Mouse (Mus musculus): ENCODE results near the gene Ankrd60. TPM values are rescaled to one million over a fixed set of nuclear protein-coding genes. Genes with fewer than 3 reads are reported as not detected.
A peak's percentile ranks its signal among the peaks of the same experiment; 100 is the strongest.

Gene Ankrd60
- polyA plus RNA-seq, 1 experiment from 2014 or later = not detected

DNA sequence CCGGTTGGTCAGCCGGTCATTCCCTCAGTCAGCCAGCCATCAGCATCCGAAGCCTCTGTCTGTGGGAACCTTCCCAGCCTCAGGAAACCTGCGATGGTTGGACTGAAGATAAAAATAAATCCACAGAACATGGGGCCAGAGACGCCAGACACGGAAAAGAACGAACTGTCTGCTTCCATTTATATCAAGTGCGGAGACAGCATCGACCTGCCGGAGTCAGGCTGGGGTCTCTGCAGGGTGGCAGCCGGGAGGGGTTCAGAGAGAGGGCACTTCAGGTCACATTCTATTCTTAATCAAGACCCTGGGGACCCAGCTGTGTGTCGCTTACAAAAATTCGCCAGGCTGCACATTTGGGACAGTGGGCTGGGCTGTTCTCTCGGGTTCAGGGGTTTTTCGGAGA is 38.4 kb downstream of the Ankrd60 start:
- H3K4me3 ChIP-seq (ENCODE audit: low read length) = no peak overlapping the region
- H3K36me3 ChIP-seq (ENCODE audit: control insufficient read depth, insufficient read depth, low read length) = no peaks in the 10 kb centered on the region

DNA sequence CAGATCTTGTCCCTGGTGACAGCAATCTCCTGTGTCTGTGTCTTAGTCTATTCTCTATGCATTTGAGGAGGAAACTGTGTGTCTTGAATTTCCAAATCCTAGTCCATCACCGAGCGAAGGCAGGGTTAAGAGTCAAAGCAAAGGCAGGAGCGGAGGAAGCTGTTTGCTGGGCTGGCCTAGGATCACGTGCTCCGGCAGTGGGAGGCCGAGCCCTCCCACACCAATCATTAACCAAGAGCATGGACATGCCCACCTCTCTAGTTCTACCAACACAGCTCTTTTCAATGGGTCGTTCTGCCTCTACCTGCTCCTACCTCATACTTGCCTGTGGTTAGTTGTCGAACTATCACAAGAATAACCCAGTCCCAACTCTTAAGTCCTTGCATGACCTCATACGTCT is 42.3 kb downstream of the Ankrd60 start:
- Histone ChIP-seq H3K4me2 (ENCODE audit: low read length) (no peak overlapping the region), H3K27ac (ENCODE audit: low read depth, low read length) (no peak overlapping the region), H3K4me3 (ENCODE audit: low read length) (no peak overlapping the region), H3K36me3 (ENCODE audit: control insufficient read depth, insufficient read depth, low read length) (no peaks in the 10 kb centered on the region), H3K9ac (ENCODE audit: low read depth, low read length) (no peak overlapping the region), H3K9me3 (ENCODE audit: control insufficient read depth, low read length) (no peaks in the 10 kb centered on the region), H3K27me3 (replicated peaks; ENCODE audit: control insufficient read depth, insufficient read depth, low read length) (no peaks in the 10 kb centered on the region), H3K4me1 (ENCODE audit: control insufficient read depth, insufficient read depth, low read depth, low read length) (no peaks in the 10 kb centered on the region)
- ATAC-seq = peak; percentile 9; the same call in 1 of the 2 replicates
- 93% methylated on average over 9 of the region's 9 CpGs for WGBS

More for the DNA sequence above, 38.4 kb downstream of the Ankrd60 start:
- no peak overlapping the region for H3K27ac ChIP-seq (ENCODE audit: low read depth, low read length)
- no peak overlapping the region for H3K9ac ChIP-seq (ENCODE audit: low read depth, low read length)
- WGBS = 50% methylated on average over 15 of the region's 15 CpGs
- H3K9me3 ChIP-seq (ENCODE audit: control insufficient read depth, low read length) = no peaks in the 10 kb centered on the region
- H3K4me1 ChIP-seq (ENCODE audit: control insufficient read depth, insufficient read depth, low read depth, low read length) = no peaks in the 10 kb centered on the region
- no peak for ATAC-seq
- H3K27me3 ChIP-seq (replicated peaks; ENCODE audit: control insufficient read depth, insufficient read depth, low read length) = peaks cover 2% of the 10 kb centered on the region; the same call in 1 of the 2 replicates
- H3K4me2 ChIP-seq (ENCODE audit: low read length) = no peak overlapping the region

DNA sequence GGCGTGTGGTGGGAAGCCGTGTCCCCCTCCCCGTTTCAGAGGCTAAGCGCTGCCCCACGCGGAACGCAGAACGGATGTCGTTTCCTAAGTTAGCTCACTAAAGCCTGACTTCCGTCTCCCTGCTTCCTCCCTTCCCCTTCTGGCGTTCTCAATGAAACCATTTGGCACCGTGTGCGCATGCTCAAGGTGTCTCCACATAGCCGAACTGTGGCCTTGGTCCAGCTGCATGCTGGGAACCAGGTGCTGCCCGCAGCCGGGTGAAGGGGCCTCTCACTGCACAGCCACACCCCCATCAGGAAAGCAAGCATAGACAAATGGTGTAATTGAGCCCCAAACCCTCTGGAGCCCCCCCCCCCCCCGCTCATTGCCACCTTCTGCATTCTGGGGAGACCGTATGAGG is 42.8 kb downstream of the Ankrd60 start:
- ATAC-seq = peak; percentile 26; the same call in 1 of the 2 replicates

DNA sequence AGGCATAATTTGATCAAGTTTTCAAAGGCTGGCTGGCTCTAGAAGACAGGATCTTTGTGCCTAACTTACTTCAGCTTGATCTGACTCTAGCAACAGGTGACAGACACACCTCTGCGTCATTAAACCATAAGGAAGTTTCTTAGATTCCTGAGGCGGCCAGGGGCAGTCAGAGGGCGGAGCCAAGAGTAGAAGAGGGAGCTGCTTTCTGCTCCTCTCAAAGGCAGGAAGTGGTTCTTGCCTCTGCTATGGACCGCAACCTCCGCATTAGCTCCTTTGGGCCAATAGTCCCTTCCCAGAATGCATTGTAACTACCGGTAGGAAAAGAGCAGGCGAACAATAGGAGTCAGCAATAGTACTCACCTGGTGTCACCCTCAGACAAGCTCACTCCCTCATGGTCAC is 43.6 kb downstream of the Ankrd60 start:
- Histone ChIP-seq H3K4me2 (ENCODE audit: low read length) (no peak overlapping the region), H3K27me3 (replicated peaks; ENCODE audit: control insufficient read depth, insufficient read depth, low read length) (no peaks in the 10 kb centered on the region), H3K36me3 (ENCODE audit: control insufficient read depth, insufficient read depth, low read length) (no peaks in the 10 kb centered on the region), H3K9me3 (ENCODE audit: control insufficient read depth, low read length) (no peaks in the 10 kb centered on the region), H3K4me3 (ENCODE audit: low read length) (no peak overlapping the region), H3K27ac (ENCODE audit: low read depth, low read length) (no peak overlapping the region), H3K4me1 (ENCODE audit: control insufficient read depth, insufficient read depth, low read depth, low read length) (no peaks in the 10 kb centered on the region), H3K9ac (ENCODE audit: low read depth, low read length) (no peak overlapping the region)
- WGBS = 89% methylated on average over 7 of the region's 7 CpGs
- no peak for ATAC-seq

More for the DNA sequence above, 42.8 kb downstream of the Ankrd60 start:
- Histone ChIP-seq H3K9ac (ENCODE audit: low read depth, low read length) (no peak overlapping the region), H3K4me2 (ENCODE audit: low read length) (no peak overlapping the region), H3K27me3 (replicated peaks; ENCODE audit: control insufficient read depth, insufficient read depth, low read length) (no peaks in the 10 kb centered on the region), H3K4me1 (ENCODE audit: control insufficient read depth, insufficient read depth, low read depth, low read length) (no peaks in the 10 kb centered on the region), H3K9me3 (ENCODE audit: control insufficient read depth, low read length) (no peaks in the 10 kb centered on the region), H3K27ac (ENCODE audit: low read depth, low read length) (no peak overlapping the region), H3K36me3 (ENCODE audit: control insufficient read depth, insufficient read depth, low read length) (no peaks in the 10 kb centered on the region), H3K4me3 (ENCODE audit: low read length) (no peak overlapping the region)
- 88% methylated on average over 18 of the region's 18 CpGs for WGBS

DNA sequence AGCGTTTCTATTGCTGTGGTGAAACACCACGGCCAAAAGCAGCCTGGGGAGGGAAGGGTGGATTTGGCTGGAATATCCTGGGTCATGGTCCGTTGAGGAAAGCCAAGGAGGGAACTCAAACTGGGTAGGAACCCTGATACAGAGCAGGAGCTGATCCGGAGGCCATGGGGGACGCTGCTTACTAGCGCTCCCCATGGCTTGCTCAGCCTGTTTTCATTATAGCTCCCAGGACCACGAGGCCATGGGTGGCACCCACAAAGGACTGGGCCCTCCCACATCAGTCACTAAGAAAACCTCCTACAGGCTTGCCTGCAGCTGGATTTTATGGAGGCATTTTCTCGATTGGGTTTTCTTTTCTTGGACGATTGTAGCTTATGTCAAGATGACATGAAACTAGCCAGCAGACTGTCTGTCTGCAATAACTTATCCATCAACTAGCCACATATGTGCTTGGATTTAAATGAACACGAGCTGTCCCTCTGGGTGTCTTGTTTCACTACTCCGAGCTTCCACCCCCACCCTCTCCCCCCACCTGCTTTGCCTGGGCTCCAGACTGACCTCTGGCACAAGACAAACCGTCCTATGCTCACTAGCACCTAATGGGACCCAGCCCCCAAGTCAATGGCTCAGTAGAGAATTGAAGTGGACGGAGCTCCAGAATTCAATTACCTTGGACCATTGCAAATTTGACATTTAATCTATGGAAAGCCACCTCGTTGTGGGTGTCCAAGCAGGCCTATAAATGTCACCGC is 45.3 kb downstream of the Ankrd60 start:
- Histone ChIP-seq H3K36me3 (ENCODE audit: control insufficient read depth, insufficient read depth, low read length) (no peaks in the 10 kb centered on the region), H3K4me3 (ENCODE audit: low read length) (no peak overlapping the region), H3K4me2 (ENCODE audit: low read length) (no peak overlapping the region), H3K4me1 (ENCODE audit: control insufficient read depth, insufficient read depth, low read depth, low read length) (no peaks in the 10 kb centered on the region), H3K27me3 (replicated peaks; ENCODE audit: control insufficient read depth, insufficient read depth, low read length) (no peaks in the 10 kb centered on the region), H3K27ac (ENCODE audit: low read depth, low read length) (no peak overlapping the region), H3K9ac (ENCODE audit: low read depth, low read length) (no peak overlapping the region), H3K9me3 (ENCODE audit: control insufficient read depth, low read length) (no peaks in the 10 kb centered on the region)
- ATAC-seq = no peak
- 73% methylated on average over 15 of the region's 15 CpGs for WGBS

DNA sequence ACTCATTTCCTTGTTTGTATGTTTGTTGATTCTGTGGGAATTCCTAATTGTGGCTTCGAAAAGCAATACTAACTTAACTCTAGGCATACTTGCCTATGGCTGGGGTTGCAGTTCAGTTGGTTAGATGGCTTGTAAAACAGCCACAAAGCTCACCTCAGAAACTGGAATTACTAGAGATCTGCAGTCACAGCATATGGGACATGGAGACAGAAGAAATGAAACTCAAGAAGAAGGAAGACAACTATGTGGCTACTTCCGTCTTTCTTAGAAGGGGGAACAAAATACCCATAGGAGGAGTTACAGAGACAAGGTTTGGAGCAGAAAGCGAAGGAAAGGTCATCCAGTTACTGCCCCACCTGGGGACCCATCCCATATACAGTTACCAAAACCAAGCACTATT is 49.7 kb downstream of the Ankrd60 start:
- H3K4me1 ChIP-seq (ENCODE audit: control insufficient read depth, insufficient read depth, low read depth, low read length) = no peaks in the 10 kb centered on the region
- no peak overlapping the region for H3K4me3 ChIP-seq (ENCODE audit: low read length)
- no peak overlapping the region for H3K4me2 ChIP-seq (ENCODE audit: low read length)
- ATAC-seq = no peak
- no peak overlapping the region for H3K27ac ChIP-seq (ENCODE audit: low read depth, low read length)
- no peaks in the 10 kb centered on the region for H3K9me3 ChIP-seq (ENCODE audit: control insufficient read depth, low read length)
- no peaks in the 10 kb centered on the region for H3K27me3 ChIP-seq (replicated peaks; ENCODE audit: control insufficient read depth, insufficient read depth, low read length)
- WGBS = 87% methylated on average over 3 of the region's 3 CpGs
- no peak overlapping the region for H3K9ac ChIP-seq (ENCODE audit: low read depth, low read length)
- H3K36me3 ChIP-seq (ENCODE audit: control insufficient read depth, insufficient read depth, low read length) = no peaks in the 10 kb centered on the region

DNA sequence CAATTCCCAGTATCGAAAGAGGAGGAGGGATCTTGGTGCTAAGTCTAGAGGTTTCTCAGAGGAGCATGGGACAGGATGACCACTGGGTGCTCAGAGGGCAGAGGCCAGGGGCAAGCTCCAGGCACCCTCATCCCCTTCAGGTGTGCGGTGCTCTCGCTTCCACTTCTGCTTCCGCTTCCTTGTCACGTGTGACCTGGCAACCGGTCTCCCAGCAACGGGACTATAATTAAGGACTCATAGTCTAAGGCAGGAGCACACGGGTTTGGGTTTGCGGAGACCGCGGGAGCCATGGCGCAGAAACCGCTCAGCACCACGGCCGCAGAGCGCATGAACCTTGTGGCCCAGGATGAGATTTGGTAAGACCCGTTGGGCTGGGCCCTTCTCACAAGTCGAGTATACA is 55.8 kb downstream of the Ankrd60 start, which contains the start of gene 1700021F07Rik:
Gene 1700021F07Rik, plus strand, starts transcription at position 211 of the 400 bp plus-strand sequence.
- no peak within 1 kb of the TSS for H3K27ac ChIP-seq (ENCODE audit: low read depth, low read length)
- H3K4me2 ChIP-seq (ENCODE audit: low read length) = no peak within 1 kb of the TSS
- ATAC-seq = no peak
- H3K4me1 ChIP-seq (ENCODE audit: control insufficient read depth, insufficient read depth, low read depth, low read length) = no peaks in the 10 kb centered on the region
- 89% methylated on average over 18 of the region's 18 CpGs for WGBS
- H3K4me3 ChIP-seq (ENCODE audit: low read length) = no peak within 1 kb of the TSS
- no peaks in the 10 kb centered on the region for H3K36me3 ChIP-seq (ENCODE audit: control insufficient read depth, insufficient read depth, low read length)
- no peak within 1 kb of the TSS for H3K9ac ChIP-seq (ENCODE audit: low read depth, low read length)
- H3K9me3 ChIP-seq (ENCODE audit: control insufficient read depth, low read length) = no peaks in the 10 kb centered on the region
- H3K27me3 ChIP-seq (replicated peaks; ENCODE audit: control insufficient read depth, insufficient read depth, low read length) = no peaks in the 10 kb centered on the region

Other genes with a start within 250 kb of the Ankrd60 start
- not detected in 2 replicates for gene 1700021F07Rik, start 55.8 kb downstream of the Ankrd60 start, polyA plus RNA-seq (2015; fragmentation: Nextera tagmentation; extraction: Ambion mirVana)
- gene Rab22a, start 81.4 kb upstream of the Ankrd60 start, polyA plus RNA-seq (2015; fragmentation: Nextera tagmentation; extraction: Ambion mirVana) = 32.5 and 35.0 TPM in 2 replicates
- gene 1700010B08Rik, start 141.1 kb upstream of the Ankrd60 start, polyA plus RNA-seq (2015; fragmentation: Nextera tagmentation; extraction: Ambion mirVana) = not detected in 2 replicates
- 16.3 and 22.1 TPM in 2 replicates for gene Vapb, start 159.1 kb upstream of the Ankrd60 start, polyA plus RNA-seq (2015; fragmentation: Nextera tagmentation; extraction: Ambion mirVana)

All from hindbrain, embryonic 16.5 days (tissue).